Mouse (Mus musculus) kidney, adult 9 months (tissue): ENCODE results near the gene Lrp2bp.

ENCODE experiments used
- DNase-seq: peaks from one replicate; pipeline ENCODE4 v3.0.0; 2022

Lrp2bp gene

DNA sequence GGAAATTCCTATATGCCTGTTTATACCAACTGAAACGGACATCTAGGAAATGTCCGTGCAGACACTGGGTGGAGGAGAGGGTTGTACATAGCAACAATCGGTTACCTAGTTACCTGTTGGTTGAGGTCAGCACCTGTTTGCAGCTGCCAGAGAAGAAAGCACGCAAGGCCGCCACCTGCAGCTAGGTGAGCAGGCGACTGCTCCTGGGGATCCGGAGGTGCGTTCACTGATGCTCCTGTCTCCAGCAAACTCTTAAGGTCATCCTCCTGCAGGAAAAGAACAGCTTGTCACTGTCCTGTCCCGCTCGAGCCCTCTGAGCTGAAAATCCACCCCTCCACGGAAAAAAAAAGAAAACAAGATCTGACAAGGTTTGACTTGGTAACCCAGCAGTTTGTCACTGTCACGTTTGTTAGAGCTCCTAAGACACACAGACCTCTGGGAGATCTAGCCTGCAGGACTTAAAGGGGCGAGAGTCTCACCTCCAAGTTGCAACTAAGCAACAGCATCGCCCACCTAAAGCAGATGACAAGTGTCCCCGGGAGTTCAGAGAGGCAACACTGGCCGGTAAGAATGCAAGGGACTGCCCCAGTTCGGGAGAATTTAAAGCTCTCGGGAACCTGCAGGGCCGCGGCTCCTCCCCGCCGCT, at the start of gene Lrp2bp:
Lrp2bp (plus strand) TSS at position 166 of the 646 bp plus-strand sequence.
- DNase-seq: peak; percentile 50

DNA sequence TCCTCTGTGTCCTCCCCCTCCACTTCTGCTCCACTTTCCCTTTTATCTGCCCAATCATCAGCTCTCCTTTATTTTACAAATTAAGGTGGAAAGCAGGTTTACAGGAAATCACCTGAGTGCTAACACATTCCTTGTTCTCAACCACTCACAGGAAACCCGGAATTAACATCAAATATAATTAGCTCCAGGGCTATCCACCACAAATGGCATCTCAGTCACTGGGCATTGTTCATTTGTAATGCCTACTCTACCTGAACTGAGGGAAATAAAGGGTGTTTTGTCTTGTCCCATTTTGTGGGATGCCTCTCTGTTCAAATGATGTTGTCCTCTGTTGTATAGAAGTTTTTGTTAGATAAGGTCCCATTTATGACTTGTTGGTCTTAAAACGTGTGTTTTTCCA, 48.5 kb upstream of the Lrp2bp start:
- no peak for DNase-seq

GRCm38 (mm10) chr8:45970894-45971293, 28.2 kb upstream of the Lrp2bp start:
- no peak for DNase-seq

DNA sequence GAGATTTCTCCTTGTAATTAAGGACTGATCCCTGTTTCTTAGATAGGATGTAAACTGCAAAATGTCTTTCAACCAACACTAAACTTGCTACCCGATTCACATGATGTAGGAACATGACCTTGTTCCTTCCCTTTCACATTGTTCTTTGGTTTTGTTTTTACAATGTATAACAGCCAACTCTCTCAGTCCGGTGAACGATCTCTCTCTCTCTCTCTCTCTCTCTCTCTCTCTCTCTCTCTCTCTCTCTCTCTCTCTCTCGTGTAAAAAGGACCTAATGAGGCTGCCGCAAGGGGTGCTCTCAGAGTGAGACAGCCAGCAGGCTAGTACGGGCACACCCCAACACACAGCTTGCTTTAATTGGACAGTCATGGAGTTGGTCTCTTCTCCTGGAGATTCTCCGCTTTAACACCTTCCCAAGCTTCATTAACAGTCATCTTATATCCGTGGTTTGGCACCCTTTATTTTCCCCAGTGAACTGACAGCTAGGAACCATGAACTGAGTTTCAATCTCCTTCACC, 25.1 kb upstream of the Lrp2bp start:
- no peak for DNase-seq

GRCm38 (mm10) chr8:45975126-45975836, 23.8 kb upstream of the Lrp2bp start, which contains the start of the genes 1700029J07Rik and Ufsp2:
Gene 1700029J07Rik (minus strand): TSS chr8:45975252.
Gene Ufsp2 (plus strand): TSS chr8:45975528.
- peak; percentile 99 for DNase-seq

DNA sequence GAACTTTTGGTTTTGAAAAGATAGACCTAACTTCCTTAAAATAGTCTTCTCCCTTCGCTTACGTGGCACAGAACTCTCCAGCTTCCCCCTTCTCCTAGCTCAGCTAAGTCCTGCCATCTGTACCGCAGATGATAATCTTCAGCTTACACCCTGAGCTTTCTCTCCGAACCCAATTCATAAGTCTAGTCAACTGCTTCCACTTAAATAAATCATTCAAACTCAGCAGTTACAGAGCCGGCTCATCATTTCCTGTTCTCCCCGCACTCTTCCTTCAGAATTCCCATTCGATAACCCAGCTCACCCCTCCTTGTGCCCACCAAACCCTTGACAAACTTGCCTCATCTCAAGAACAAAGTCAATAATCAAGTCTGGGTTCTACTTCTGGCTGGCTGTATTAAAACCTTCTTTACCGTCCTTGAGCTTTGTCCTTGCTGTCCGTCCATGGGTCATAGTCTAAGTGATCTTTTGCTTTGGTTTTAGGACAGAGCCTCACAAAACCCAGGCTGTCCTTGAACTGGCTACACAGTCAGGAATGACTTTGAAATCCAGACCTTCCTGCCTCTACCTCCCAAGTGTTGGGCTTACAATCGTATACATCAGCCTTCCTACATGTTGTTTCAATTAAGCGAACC, 23.1 kb upstream of the Lrp2bp start:
- DNase-seq: no peak

GRCm38 (mm10) chr8:45986665-45987064, 12.4 kb upstream of the Lrp2bp start:
- DNase-seq: no peak

- DNase-seq: no peak
These were observed 10.9 kb upstream of the Lrp2bp start for GRCm38 (mm10) chr8:45988189-45988588.

DNA sequence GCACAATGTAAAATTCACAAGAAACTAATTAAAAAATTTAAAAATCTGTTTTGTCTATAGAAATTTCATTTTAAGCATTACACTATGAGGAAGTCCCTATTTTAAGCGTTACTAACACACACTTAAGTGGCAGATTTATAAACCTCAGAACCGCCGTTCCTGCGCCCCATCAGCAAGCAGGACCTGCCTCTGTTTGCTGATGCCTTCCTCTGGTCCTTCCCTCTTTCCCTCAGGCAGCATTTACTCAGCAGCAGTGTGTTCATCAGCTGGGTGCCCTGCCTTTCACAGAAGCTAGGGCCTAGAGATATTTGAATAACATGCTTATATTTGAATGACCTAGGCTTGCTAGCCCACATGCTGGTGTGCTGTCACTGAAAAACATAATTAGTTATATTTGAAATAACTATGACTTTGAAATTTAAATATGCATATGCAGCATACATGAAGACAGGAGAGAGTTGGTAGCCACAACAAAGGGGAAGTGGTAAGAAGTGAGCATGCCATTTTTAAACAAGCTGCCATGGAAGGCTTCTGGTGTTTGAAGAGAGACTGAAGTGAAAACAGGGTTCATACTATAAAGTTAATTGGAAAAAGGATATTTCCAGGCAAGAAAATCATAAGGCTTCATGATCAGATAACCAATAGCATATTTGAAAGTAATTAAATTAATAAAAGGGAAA, 8.3 kb upstream of the Lrp2bp start:
- no peak for DNase-seq

DNA sequence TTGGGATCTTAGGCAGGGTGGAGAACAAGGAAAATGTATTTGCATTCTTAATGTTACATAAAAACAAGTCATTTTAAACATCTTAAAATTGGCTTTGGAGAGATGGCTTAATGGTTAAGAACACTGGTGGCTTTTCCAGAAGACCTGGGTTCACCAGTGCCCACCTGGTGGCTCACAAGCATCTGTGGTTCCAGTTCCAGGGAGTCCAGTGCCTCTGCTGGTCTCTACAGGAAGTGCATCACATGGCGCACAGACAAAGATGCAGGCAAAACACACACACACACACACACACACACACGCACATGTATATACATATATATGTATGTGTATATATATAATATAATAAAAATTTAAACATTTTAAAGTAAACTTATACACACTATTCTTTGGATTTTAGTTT, 5.0 kb upstream of the Lrp2bp start:
- no peak for DNase-seq

DNA sequence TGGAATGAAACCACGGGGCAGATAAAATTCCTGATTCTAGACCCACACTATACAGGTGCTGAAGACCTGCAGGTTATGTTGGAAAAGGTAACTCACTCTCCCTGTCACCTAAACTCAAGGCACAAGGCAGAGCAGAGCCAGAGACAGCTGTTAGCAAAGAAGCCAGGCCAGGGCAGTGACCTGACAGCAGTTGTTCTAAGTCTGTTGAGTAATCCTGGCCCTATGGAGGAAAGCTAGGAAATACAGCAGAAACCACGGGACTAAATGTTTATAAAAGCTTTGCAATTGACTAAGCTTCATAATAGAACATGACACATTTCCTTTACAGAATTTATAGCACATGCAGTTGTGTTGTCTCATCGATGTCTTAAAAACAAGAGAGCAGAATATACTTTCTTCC, 3.5 kb upstream of the Lrp2bp start:
- DNase-seq: no peak

GRCm38 (mm10) chr8:45998228-45998627, 875 bp upstream of the Lrp2bp start:
- DNase-seq: no peak

GRCm38 (mm10) chr8:45999784-46000705, 942 bp downstream of the Lrp2bp start:
- DNase-seq: peak; percentile 99

DNA sequence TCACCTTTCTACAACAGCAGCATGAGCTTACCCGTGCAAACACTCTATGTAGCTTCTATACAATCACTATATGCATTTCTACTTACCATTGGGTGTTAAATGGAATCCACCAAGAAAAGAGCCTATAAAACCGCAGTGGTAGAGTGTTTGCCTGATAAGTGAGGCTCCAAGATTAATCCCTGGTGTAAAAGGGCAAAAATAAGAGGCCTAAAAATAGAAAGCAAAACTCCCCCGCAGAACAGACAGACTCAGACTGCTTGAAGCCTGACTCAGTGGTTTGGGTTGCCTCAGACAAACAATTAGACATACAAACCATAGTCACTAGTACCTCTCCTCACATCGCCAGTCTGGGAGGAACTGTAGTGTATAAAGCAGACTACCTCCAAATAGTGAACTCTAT, 6.5 kb downstream of the Lrp2bp start, which contains the start of gene Ankrd37:
Ankrd37 (minus strand) TSS at position 112 of the 400 bp plus-strand sequence.
- DNase-seq: no peak

DNA sequence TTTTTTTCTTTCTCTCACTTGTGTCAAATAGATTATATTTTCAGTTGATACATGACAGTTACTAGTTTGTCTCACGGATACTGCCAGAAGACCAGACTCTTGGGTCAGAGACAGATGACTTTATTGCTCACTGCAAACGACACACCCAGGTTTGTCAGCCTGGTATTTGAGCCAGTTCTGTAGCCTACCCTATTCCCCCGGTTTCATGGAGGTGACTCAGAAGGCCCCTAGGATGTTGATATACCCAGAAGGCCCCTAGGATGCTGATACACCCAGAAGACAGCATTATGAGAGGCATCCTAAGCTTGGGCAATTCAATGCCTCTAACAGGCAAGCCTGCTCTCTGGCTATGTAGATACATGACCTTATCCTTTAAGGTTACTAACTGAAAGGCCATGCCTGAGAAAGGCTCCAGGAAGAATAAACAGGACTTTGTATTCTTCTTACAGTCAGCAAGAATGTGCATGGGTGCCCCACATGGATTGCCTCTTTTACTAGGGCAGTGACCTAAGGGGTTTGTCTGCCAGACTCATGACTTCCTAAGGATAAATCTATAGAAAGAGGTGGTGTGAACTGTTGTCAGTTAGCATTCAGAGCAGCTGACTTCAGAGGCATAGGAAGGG, 8.1 kb downstream of the Lrp2bp start:
- no peak for DNase-seq

- peak; percentile 27 for DNase-seq
These were observed 11.2 kb downstream of the Lrp2bp start for GRCm38 (mm10) chr8:46010306-46010705.

DNA sequence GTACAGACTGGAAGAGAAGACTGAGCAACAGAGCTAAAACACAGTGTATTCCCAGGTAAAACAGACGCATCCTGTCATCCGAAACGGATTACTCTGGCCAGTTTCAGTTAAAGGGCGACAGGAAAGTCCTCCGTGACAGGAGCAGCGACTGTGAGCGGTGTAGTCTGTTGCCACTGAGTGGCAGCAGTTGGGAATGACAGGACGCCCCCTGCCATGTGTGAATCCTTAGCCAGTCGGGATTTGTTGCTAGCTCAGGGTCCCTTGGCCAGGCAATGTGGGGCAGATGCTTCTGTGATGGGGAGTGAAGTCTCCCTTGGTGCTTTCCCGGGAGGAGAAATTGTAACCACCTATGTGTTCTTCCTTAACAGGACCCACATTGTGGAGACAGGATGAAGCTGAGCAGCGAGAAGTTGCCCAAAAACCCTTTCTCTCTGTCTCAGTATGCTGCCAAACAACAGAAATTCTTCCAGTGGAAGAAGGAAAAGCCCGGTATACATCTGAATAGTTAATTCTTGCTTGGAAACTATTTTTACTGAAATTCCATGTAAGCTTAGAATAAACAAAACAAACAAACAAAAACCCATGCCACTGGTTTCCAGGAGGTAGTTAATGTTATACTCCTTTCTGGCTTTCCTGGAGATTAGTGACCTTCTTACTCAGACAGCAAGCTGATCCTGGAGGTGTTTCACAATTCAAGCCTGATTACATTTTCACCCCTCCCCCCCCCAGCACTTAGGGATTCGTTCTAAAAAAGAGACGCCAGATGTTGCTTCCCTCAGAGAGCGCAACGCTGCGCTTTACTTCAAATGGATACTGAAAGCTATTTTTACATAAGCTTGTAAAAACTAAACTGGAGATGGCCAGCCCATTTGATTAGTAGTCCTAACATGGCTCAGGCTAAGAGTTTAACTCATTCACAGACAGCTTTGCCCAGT, 11.9 kb downstream of the Lrp2bp start:
- DNase-seq: peak; percentile 43

DNA sequence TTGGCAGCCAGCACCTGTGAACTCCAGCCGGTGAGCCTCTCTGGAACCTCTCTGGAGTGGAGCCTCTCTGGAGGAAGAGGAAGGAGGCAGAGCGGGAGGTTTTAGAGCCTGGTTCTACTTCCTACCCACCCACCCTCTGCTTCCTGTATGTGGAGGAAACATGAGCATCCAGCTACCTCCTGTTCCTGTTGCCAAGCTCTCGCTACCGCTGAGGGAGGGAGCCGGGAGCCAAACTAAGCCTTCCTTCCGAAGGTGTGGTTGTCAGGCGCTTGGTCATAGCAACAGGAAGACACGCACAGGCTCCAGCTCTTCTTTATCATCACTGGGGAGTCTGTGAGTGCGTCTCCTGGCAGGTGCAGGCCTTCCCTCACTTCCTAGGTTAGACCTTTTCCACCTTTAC, 23.1 kb downstream of the Lrp2bp start:
- no peak for DNase-seq

GRCm38 (mm10) chr8:46022758-46023157, 23.7 kb downstream of the Lrp2bp start:
- DNase-seq: no peak

GRCm38 (mm10) chr8:46024392-46024791, 25.3 kb downstream of the Lrp2bp start:
- no peak for DNase-seq
